Mouse (Mus musculus): Measurements from ENCODE around the gene Kcnc3.

DNA sequence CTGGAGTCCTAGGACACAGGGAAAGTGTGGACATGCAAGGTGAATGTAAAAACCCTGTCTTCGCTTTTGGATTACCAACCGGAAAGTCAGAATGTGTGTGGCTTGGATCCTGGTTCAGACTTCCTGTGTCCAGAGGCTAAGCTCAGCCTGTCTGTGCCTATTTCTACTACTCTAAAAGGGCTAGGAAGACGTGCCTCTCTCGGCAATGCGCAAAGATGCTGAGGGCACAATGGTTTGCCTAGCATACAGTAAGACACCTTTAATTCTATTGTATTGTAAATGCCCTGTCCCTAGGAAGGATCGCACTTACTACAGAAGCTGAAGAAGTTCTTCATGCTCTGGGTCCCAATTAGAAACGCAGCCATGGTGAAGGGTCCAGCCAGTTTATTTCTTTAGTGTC, 15.0 kb downstream of the Kcnc3 start:
- TF ChIP-seq USF1 (IDR thresholded peaks at IDR 0.05; ENCODE audit: low read depth) = no peak
- no peak for TF ChIP-seq CEBPB (IDR thresholded peaks at IDR 0.05; ENCODE audit: low read depth)

Measured in C2C12 (cell line).